Mouse (Mus musculus) ZHBTc4 (cell line): Measurements from ENCODE around the gene N4bp2.

Experiments
- DNase-seq: peaks from one replicate; pipeline ENCODE4 v3.0.0-alpha.2; 2011; ENCODE audit warnings: low read depth, low spot score

N4bp2 gene

DNA sequence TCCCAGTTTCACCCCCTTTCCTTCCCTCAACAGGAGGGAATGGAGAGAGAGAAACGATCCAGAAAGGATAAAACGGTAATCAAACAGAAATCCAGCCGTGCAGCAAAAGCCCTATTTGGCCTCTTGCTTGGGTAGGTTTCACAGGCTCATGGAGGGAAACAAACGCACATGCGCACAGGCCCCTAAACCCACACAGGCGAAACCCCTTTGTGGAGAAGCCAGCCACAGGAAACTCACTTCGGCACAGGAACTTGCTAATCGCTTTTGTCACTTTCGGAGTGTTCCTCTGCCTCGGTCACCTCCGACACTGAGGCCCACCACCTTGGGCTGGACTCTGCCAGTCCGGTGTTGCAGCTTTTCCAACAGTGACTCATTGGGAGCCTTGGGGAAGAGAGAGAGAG is 100.0 kb downstream of the N4bp2 start:
- no peak for DNase-seq

GRCm38 (mm10) chr5:65864486-65864885 is 101.2 kb downstream of the N4bp2 start:
- no peak for DNase-seq

DNA sequence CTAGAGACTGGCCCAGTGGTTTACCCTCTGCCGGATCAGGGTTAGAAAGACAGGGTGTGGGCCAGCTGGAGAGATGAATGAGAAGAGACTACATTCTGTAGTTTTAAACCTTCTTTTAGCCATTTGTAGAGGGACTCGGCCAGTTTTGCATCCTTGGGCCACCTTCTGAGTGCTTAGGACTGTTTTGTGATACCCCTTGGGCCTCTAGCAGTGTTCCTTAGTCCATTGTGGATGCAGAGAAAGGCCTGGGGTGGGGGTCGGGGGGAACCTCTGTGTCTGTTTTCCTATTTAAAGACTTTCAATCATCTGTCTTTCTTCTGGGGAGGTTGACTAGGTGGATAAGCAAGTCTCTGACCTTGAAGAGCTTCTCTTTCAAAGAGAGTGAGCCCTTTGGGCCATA is 101.6 kb downstream of the N4bp2 start:
- DNase-seq: no peak

GRCm38 (mm10) chr5:65866591-65866990 is 103.3 kb downstream of the N4bp2 start:
- no peak for DNase-seq

- no peak for DNase-seq
Measured at GRCm38 (mm10) chr5:65867380-65868116, 104.2 kb downstream of the N4bp2 start.

GRCm38 (mm10) chr5:65868419-65868818 is 105.1 kb downstream of the N4bp2 start:
- DNase-seq: no peak

DNA sequence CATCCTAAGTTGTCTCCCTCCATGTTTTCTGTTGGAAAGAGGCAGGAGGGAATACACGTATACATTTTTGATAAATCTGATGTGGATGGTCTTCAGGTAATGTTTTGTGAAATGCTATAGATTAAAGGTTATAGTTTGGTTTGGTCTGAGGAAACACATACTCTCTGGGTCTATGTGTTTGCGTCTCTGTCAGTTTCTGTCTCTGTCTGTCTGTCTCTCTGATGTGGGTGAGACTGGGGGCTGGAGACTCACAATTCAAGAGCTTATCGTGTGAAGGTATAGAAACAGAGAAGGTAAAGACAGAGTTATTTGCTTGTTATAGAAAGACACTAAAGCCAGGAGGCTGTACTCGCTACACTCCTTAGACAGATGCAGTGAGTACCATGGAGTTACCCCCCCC is 106.3 kb downstream of the N4bp2 start:
- DNase-seq: no peak

GRCm38 (mm10) chr5:65871276-65871875 is 108.1 kb downstream of the N4bp2 start:
- DNase-seq: peak; percentile 87

GRCm38 (mm10) chr5:65873212-65873611 is 109.9 kb downstream of the N4bp2 start:
- no peak for DNase-seq

DNA sequence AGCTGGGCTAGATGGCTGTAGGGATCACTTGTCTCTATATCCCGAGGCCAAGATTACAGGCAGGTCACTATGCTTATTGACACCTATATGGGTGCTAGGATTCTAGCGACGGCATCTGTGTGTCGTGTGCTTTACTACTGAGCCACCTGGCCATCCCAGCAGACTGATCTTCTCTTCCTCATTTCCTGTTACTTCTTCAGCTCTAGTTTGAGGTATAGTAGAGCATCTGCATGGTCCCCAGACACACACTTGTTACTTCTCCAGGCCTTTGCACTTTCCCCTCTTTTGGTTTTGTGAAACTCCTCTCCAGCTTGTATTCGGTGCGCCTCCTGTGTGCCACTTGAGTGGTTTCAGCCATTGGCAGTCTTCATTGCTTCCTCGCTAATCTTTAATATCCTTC is 111.9 kb downstream of the N4bp2 start:
- DNase-seq: no peak

GRCm38 (mm10) chr5:65878367-65878766 is 115.0 kb downstream of the N4bp2 start:
- DNase-seq: no peak
